Mouse (Mus musculus): ENCODE measurements around the gene Treml4. TPM values are rescaled to one million over a fixed set of nuclear protein-coding genes. Genes with fewer than 3 reads are reported as not detected.

Gene Treml4
- polyA plus RNA-seq, 2 experiments, result 4.3 to 5.7 TPM

- Histone ChIP-seq H3K4me1 (replicated peaks; ENCODE audit: control insufficient read depth in 2 of 2, insufficient read depth in 2 of 2, low read length in 1 of 2) (peaks cover 0 to 28% of the 10 kb centered on the region in 2 experiments; a peak in 3 of 4 replicates), H3K4me3 (ENCODE audit: insufficient read depth in 1 of 2, low read depth in 2 of 2, low read length in 2 of 2) (no peak overlapping the region), H3K27ac (no peak overlapping the region), H3K4me2 (ENCODE audit: low read depth) (no peak overlapping the region), H3K9ac (replicated peaks) (no peak overlapping the region), H3K36me3 (replicated peaks; ENCODE audit: control insufficient read depth, insufficient read depth, low read depth) (no peaks in the 10 kb centered on the region), H3K9me3 (ENCODE audit: control insufficient read depth, low read length) (no peaks in the 10 kb centered on the region), H3K27me3 (ENCODE audit: control insufficient read depth, insufficient read depth, low read length) (no peaks in the 10 kb centered on the region)
- WGBS (ENCODE audit: insufficient replicate concordance), result 44% methylated on average over 2 of the region's 2 CpGs
- DNase-seq (ENCODE audit: low read depth in 3 of 3, low spot score in 3 of 3) (no peak), ATAC-seq (ENCODE audit: insufficient read depth) (peak; percentile 35; the same call in 1 of the 2 replicates)
- TF ChIP-seq EP300 (IDR thresholded peaks at IDR 0.05; ENCODE audit: low read depth) (peak; percentile 28; the same call in 1 of the 2 replicates), CTCF (IDR thresholded peaks at IDR 0.05; ENCODE audit: low read depth) (no peak)
These were observed 57.2 kb downstream of the Treml4 start for GRCm38 (mm10) chr17:48321279-48321678.

GRCm38 (mm10) chr17:48323236-48323635 lies 59.1 kb downstream of the Treml4 start:
- WGBS (ENCODE audit: insufficient replicate concordance), result 51% methylated on average over 3 of the region's 3 CpGs
- TF ChIP-seq CTCF (IDR thresholded peaks at IDR 0.05; ENCODE audit: low read depth), result no peak
- no peak for TF ChIP-seq EP300 (IDR thresholded peaks at IDR 0.05; ENCODE audit: low read depth)
- no peak overlapping the region for H3K27ac ChIP-seq
- no peaks in the 10 kb centered on the region for H3K9me3 ChIP-seq (ENCODE audit: control insufficient read depth, low read length)
- peaks cover 0 to 28% of the 10 kb centered on the region in 2 experiments; a peak in 3 of 4 replicates for H3K4me1 ChIP-seq (replicated peaks; ENCODE audit: control insufficient read depth in 2 of 2, insufficient read depth in 2 of 2, low read length in 1 of 2)
- H3K27me3 ChIP-seq (ENCODE audit: control insufficient read depth, insufficient read depth, low read length), result no peaks in the 10 kb centered on the region
- DNase-seq (ENCODE audit: low read depth in 3 of 3, low spot score in 3 of 3) (no peak), ATAC-seq (ENCODE audit: insufficient read depth) (no peak)
- H3K9ac ChIP-seq (replicated peaks), result no peak overlapping the region
- no peak overlapping the region for H3K4me3 ChIP-seq (ENCODE audit: insufficient read depth in 1 of 2, low read depth in 2 of 2, low read length in 2 of 2)
- H3K36me3 ChIP-seq (replicated peaks; ENCODE audit: control insufficient read depth, insufficient read depth, low read depth), result no peaks in the 10 kb centered on the region
- no peak overlapping the region for H3K4me2 ChIP-seq (ENCODE audit: low read depth)

- H3K36me3 ChIP-seq (replicated peaks; ENCODE audit: control insufficient read depth, insufficient read depth, low read depth), result no peaks in the 10 kb centered on the region
- WGBS (ENCODE audit: insufficient replicate concordance), result 36% methylated on average over 5 of the region's 5 CpGs
- H3K9ac ChIP-seq (replicated peaks), result no peak overlapping the region
- ATAC-seq (ENCODE audit: insufficient read depth), result no peak
- peaks cover 0 to 28% of the 10 kb centered on the region in 2 experiments; a peak in 3 of 4 replicates for H3K4me1 ChIP-seq (replicated peaks; ENCODE audit: control insufficient read depth in 2 of 2, insufficient read depth in 2 of 2, low read length in 1 of 2)
- DNase-seq (ENCODE audit: low read depth in 3 of 3, low spot score in 3 of 3), result peak in 1 of 3 experiments; percentile 9
- no peaks in the 10 kb centered on the region for H3K9me3 ChIP-seq (ENCODE audit: control insufficient read depth, low read length)
- H3K4me2 ChIP-seq (ENCODE audit: low read depth), result no peak overlapping the region
- H3K27me3 ChIP-seq (ENCODE audit: control insufficient read depth, insufficient read depth, low read length), result no peaks in the 10 kb centered on the region
- TF ChIP-seq EP300 (IDR thresholded peaks at IDR 0.05; ENCODE audit: low read depth) (no peak), CTCF (IDR thresholded peaks at IDR 0.05; ENCODE audit: low read depth) (no peak)
- no peak overlapping the region for H3K27ac ChIP-seq
- H3K4me3 ChIP-seq (ENCODE audit: insufficient read depth in 1 of 2, low read depth in 2 of 2, low read length in 2 of 2), result no peak overlapping the region
These were observed 60.2 kb downstream of the Treml4 start for GRCm38 (mm10) chr17:48324258-48324657.

Other genes starting within 250 kb of the Treml4 start
- not detected in 2 replicates for gene 1700122O11Rik, start 226.0 kb upstream of the Treml4 start, polyA plus RNA-seq (2012; rRNA removed)
- not detected in 2 replicates for gene 1700122O11Rik, start 226.0 kb upstream of the Treml4 start, polyA plus RNA-seq (2014; fragmentation: Nextera tagmentation; extraction: Ambion mirVana)
- not detected in 2 replicates for gene 1700067P10Rik, start 175.0 kb upstream of the Treml4 start, polyA plus RNA-seq (2012; rRNA removed)
- not detected in 2 replicates for gene 1700067P10Rik, start 175.0 kb upstream of the Treml4 start, polyA plus RNA-seq (2014; fragmentation: Nextera tagmentation; extraction: Ambion mirVana)
- gene 9830107B12Rik, start 118.0 kb upstream of the Treml4 start, polyA plus RNA-seq (2012; rRNA removed), result 0.08 and 0.19 TPM in 2 replicates
- 0.18 and 0.33 TPM in 2 replicates for gene 9830107B12Rik, start 118.0 kb upstream of the Treml4 start, polyA plus RNA-seq (2014; fragmentation: Nextera tagmentation; extraction: Ambion mirVana)
- 0.20 and 0.25 TPM in 2 replicates for gene A530064D06Rik, start 97.0 kb upstream of the Treml4 start, polyA plus RNA-seq (2012; rRNA removed)
- gene A530064D06Rik, start 97.0 kb upstream of the Treml4 start, polyA plus RNA-seq (2014; fragmentation: Nextera tagmentation; extraction: Ambion mirVana), result 0.44 and 0.51 TPM in 2 replicates
- gene Trem1, start 31.5 kb upstream of the Treml4 start, polyA plus RNA-seq (2012; rRNA removed), result 0.32 TPM in 2 replicates
- gene Trem1, start 31.5 kb upstream of the Treml4 start, polyA plus RNA-seq (2014; fragmentation: Nextera tagmentation; extraction: Ambion mirVana), result 0.58 and 0.84 TPM in 2 replicates
- gene Trem3, start 16.5 kb upstream of the Treml4 start, polyA plus RNA-seq (2012; rRNA removed), result 1.2 and 1.6 TPM in 2 replicates
- gene Trem3, start 16.5 kb upstream of the Treml4 start, polyA plus RNA-seq (2014; fragmentation: Nextera tagmentation; extraction: Ambion mirVana), result 2.8 and 4.1 TPM in 2 replicates
- gene Treml2, start 35.2 kb downstream of the Treml4 start, polyA plus RNA-seq (2012; rRNA removed), result 10.6 and 10.7 TPM in 2 replicates
- gene Treml2, start 35.2 kb downstream of the Treml4 start, polyA plus RNA-seq (2014; fragmentation: Nextera tagmentation; extraction: Ambion mirVana), result 2.1 and 2.7 TPM in 2 replicates
- gene B430306N03Rik, start 51.8 kb downstream of the Treml4 start, polyA plus RNA-seq (2012; rRNA removed), result 1.8 and 2.4 TPM in 2 replicates
- gene B430306N03Rik, start 51.8 kb downstream of the Treml4 start, polyA plus RNA-seq (2014; fragmentation: Nextera tagmentation; extraction: Ambion mirVana), result 1.9 and 2.6 TPM in 2 replicates
- 3.5 and 6.4 TPM in 2 replicates for gene Trem2, start 82.1 kb downstream of the Treml4 start, polyA plus RNA-seq (2012; rRNA removed)
- 2.9 and 3.1 TPM in 2 replicates for gene Trem2, start 82.1 kb downstream of the Treml4 start, polyA plus RNA-seq (2014; fragmentation: Nextera tagmentation; extraction: Ambion mirVana)
- gene Treml1, start 95.6 kb downstream of the Treml4 start, polyA plus RNA-seq (2012; rRNA removed), result 16.2 and 16.4 TPM in 2 replicates
- gene Treml1, start 95.6 kb downstream of the Treml4 start, polyA plus RNA-seq (2014; fragmentation: Nextera tagmentation; extraction: Ambion mirVana), result 13.9 and 20.3 TPM in 2 replicates
- 31.6 and 32.7 TPM in 2 replicates for gene Nfya, start 145.6 kb downstream of the Treml4 start, polyA plus RNA-seq (2012; rRNA removed)
- gene Nfya, start 145.6 kb downstream of the Treml4 start, polyA plus RNA-seq (2014; fragmentation: Nextera tagmentation; extraction: Ambion mirVana), result 6.9 and 8.2 TPM in 2 replicates
- 16.6 and 28.2 TPM in 2 replicates for gene Oard1, start 145.7 kb downstream of the Treml4 start, polyA plus RNA-seq (2012; rRNA removed)
- 51.1 and 52.4 TPM in 2 replicates for gene Oard1, start 145.7 kb downstream of the Treml4 start, polyA plus RNA-seq (2014; fragmentation: Nextera tagmentation; extraction: Ambion mirVana)
- gene Apobec2, start 168.6 kb downstream of the Treml4 start, polyA plus RNA-seq (2012; rRNA removed), result 0.12 and 0.27 TPM in 2 replicates
- 0.36 and 0.48 TPM in 2 replicates for gene Apobec2, start 168.6 kb downstream of the Treml4 start, polyA plus RNA-seq (2014; fragmentation: Nextera tagmentation; extraction: Ambion mirVana)
- gene Tspo2, start 187.2 kb downstream of the Treml4 start, polyA plus RNA-seq (2012; rRNA removed), result 169 and 210 TPM in 2 replicates
- gene Tspo2, start 187.2 kb downstream of the Treml4 start, polyA plus RNA-seq (2014; fragmentation: Nextera tagmentation; extraction: Ambion mirVana), result 168 and 176 TPM in 2 replicates
- gene Unc5cl, start 190.6 kb downstream of the Treml4 start, polyA plus RNA-seq (2012; rRNA removed), result 4.8 and 5.8 TPM in 2 replicates
- 3.0 and 4.2 TPM in 2 replicates for gene Unc5cl, start 190.6 kb downstream of the Treml4 start, polyA plus RNA-seq (2014; fragmentation: Nextera tagmentation; extraction: Ambion mirVana)

Measured in liver, embryonic 14.5 days (tissue).